Mouse (Mus musculus) adipocyte (in vitro differentiated cells): ENCODE results near the gene Kcnk13.
A peak's percentile ranks its signal among the peaks of the same experiment; 100 is the strongest.

Source experiments
- DNase-seq: peaks from one replicate; pipeline ENCODE4 v3.0.0-alpha.2; 2016; ENCODE audit warnings: low spot score

Gene Kcnk13

GRCm38 (mm10) chr12:100015146-100015545 lies 50.8 kb downstream of the Kcnk13 start:
- DNase-seq: no peak

GRCm38 (mm10) chr12:100017709-100018108 lies 53.4 kb downstream of the Kcnk13 start:
- no peak for DNase-seq

- DNase-seq: no peak
These were observed 58.2 kb downstream of the Kcnk13 start for GRCm38 (mm10) chr12:100022490-100022889.

- no peak for DNase-seq
These were observed 59.6 kb downstream of the Kcnk13 start for GRCm38 (mm10) chr12:100023821-100024365.

- no peak for DNase-seq
These were observed 61.4 kb downstream of the Kcnk13 start for GRCm38 (mm10) chr12:100025675-100026074.

GRCm38 (mm10) chr12:100026715-100027245 lies 62.5 kb downstream of the Kcnk13 start:
- no peak for DNase-seq

- DNase-seq: no peak
These were observed 63.0 kb downstream of the Kcnk13 start for GRCm38 (mm10) chr12:100027281-100027680.

GRCm38 (mm10) chr12:100031681-100032080 lies 67.4 kb downstream of the Kcnk13 start:
- DNase-seq: no peak

GRCm38 (mm10) chr12:100032521-100032920 lies 68.2 kb downstream of the Kcnk13 start:
- DNase-seq: no peak

GRCm38 (mm10) chr12:100038741-100039262 lies 74.5 kb downstream of the Kcnk13 start:
- no peak for DNase-seq

- DNase-seq: peak; percentile 10
These were observed 77.8 kb downstream of the Kcnk13 start for GRCm38 (mm10) chr12:100042116-100042515.

- DNase-seq: no peak
These were observed 80.4 kb downstream of the Kcnk13 start for GRCm38 (mm10) chr12:100044704-100045103.

GRCm38 (mm10) chr12:100050552-100050951 lies 86.3 kb downstream of the Kcnk13 start:
- no peak for DNase-seq

- no peak for DNase-seq
These were observed 89.3 kb downstream of the Kcnk13 start for GRCm38 (mm10) chr12:100053617-100054016.

GRCm38 (mm10) chr12:100061071-100061470 lies 96.8 kb downstream of the Kcnk13 start:
- DNase-seq: no peak

- peak; percentile 70 for DNase-seq
These were observed 97.5 kb downstream of the Kcnk13 start for GRCm38 (mm10) chr12:100061826-100062225.

GRCm38 (mm10) chr12:100062584-100062983 lies 98.3 kb downstream of the Kcnk13 start:
- no peak for DNase-seq

GRCm38 (mm10) chr12:100065109-100065508 lies 100.8 kb downstream of the Kcnk13 start:
- DNase-seq: no peak

- peak; percentile 33 for DNase-seq
These were observed 103.2 kb downstream of the Kcnk13 start for GRCm38 (mm10) chr12:100067477-100067876.

- DNase-seq: no peak
These were observed 108.9 kb downstream of the Kcnk13 start for GRCm38 (mm10) chr12:100073201-100073672.

GRCm38 (mm10) chr12:100075715-100076114 lies 111.4 kb downstream of the Kcnk13 start:
- no peak for DNase-seq

GRCm38 (mm10) chr12:100079636-100080286 lies 115.5 kb downstream of the Kcnk13 start:
- peak; percentile 70 for DNase-seq

GRCm38 (mm10) chr12:100088026-100088425 lies 123.7 kb downstream of the Kcnk13 start:
- DNase-seq: peak; percentile 65
